Mouse (Mus musculus) gastrocnemius, adult 18-20 months (tissue): ENCODE data around the gene Tac2. TPM values are rescaled to one million over a fixed set of nuclear protein-coding genes. Genes with fewer than 3 reads are reported as not detected.

Experiments
- DNase-seq: peaks from one replicate; pipeline ENCODE4 v3.0.0; 2021; ENCODE audit warnings: low spot score
- long read RNA-seq, 2 experiments: library from polyadenylated mRNA; stranded (forward); transcript quantifications; one replicate each; pipeline ENCODE4 v2.0.0; 2021
- total RNA-seq, 2 experiments: library from RNA; stranded (reverse); gene quantifications; 2 replicates each; pipeline ENCODE4 v1.2.3; 2021

Tac2 gene
- total RNA-seq: not detected
- long read RNA-seq, experiment 1: 0 reads
- long read RNA-seq, experiment 2: 0 reads

DNA sequence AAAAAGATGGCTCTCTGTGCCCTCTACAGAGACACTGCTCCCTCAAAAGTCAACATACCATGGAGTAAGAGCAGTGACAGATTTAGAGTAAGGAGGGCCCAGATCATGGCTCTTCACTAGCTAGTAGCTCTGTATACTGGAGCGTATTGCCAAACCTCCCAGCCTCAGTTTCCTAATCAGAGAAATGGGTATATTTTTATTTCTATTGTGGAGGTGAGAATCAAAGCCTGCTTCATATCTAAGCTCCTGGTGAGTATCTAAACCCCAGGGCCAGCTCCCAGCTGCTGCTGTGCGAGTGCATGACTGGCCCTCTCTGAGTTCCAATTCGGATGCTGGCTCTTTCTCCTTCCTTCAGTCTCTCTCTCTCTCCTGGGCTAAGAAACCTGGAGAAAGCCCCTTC, at the start of gene Tac2:
Tac2 (plus strand) TSS at position 301 of the 400 bp plus-strand sequence.
- no peak for DNase-seq

DNA sequence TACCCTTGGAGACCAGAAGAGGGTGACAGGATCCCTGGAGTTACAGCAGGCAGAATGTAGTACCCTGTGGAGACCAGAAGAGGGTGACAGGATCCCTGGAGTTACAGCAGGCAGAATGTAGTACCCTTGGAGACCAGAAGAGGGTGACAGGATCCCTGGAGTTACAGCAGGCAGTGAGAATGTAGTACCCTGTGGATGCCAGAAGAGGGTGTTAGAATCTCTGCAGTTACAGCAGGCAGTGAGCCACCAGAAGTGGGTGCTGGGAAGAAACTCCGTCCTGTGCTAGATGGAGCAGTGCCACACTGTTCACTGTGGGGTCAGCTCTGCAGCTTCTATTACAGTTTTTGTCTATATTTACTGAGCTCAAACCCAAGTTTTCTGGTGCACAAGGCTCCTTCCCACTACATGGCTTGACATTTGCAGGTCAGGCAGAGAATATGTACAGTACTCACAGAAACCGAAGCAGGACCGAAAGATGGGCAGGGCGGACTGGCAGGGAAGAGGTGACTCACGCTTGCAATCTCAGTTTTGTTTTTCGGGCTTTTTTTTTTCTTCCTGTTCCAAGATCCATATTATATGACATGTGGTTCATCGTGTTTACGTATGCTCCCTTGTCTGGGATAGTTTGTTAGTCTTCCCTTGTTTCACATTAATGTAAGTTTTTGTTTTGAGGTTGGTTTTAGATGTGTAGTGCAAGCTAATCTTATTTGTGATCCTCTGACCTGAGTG, 49.3 kb upstream of the Tac2 start:
- DNase-seq: peak; percentile 94

DNA sequence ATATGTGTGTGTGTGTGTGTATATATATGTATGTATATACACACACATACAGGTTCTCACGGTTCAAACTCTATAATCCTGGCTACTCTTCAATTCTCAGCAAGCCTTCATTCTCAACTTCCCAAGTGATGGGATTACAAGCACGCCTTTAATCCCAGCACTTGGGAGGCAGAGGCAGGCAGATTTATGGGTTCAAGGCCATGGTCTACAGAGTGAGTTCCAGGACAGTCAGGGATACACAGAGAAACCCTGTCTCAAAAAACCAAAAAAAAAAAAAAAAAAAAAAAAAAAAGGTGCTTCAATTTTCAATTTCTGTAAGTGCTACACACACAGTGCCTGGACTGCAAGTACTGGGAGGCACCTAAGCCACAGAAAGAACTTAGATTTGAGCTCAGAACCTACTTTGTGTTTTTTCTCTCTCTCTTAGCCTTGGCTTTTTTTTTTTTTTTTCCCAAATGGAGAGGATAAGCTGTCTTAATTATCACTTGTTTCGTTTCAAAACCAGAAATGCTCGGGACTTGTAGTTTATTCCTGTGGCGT, 48.3 kb upstream of the Tac2 start:
- no peak for DNase-seq

DNA sequence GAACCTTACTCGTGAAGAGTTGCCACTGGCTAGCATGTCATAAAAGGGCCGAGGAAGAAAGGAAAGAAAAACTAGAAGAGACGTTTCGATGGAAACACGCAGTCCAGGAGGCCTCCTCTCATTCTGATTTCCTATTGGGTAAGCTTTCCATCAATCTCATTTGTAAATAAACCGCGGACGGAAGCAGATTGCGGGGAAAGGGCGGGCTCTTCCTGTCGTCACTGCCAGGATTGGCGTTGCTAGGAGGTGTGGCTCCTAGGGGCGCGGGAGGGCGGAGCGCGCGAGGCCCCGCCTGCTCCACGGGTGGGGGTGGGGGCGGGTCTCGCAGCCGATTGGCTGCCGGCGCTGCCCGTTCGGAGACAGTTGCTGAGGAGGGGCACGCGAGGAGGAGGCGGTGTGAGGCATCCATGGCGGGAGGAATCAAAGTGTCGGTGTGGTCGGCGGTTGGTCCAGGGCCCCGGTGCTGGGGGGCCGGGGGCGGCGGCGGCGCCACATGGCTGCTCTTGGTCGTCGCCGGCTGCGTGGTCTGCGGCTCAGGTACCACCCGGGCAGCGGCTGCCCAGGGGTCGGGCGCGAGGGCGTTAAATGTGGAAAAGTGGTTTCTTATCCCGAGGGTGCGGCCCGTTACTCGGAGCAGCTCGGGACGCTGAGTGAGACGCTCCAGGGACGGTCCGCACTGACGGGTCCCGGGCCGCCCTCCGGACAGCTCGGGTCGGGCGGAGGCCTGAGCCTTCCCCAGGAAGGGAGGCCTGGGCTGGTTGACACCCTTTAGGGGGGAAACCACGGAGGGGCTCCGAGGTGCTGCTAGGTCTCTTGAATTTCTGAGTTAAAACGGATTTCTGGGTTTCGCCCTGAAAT, 47.4 kb upstream of the Tac2 start:
- peak; percentile 94 for DNase-seq

GRCm38 (mm10) chr10:127677591-127678336, 46.5 kb upstream of the Tac2 start:
- DNase-seq: peak; percentile 53

DNA sequence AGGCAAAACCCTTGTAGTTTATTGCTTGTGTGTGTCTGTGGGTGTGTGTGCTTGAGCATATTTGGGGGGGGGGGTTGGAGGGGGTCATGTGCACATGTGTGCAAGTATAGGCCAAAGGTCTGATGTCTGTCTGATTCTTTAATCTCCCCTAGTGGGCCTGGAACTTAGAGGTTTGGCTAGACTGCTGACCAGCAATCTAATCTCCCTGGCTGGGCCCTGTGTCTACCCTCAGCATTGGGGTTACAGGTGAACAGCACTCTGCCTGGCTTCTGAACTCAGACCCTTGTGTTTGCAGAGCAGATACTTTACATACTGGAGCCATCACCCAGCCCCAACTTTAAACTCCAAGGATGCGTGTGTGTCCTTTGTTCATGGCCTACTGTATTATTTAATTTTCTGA, 45.1 kb upstream of the Tac2 start:
- no peak for DNase-seq

GRCm38 (mm10) chr10:127679881-127680280, 44.4 kb upstream of the Tac2 start:
- DNase-seq: no peak

DNA sequence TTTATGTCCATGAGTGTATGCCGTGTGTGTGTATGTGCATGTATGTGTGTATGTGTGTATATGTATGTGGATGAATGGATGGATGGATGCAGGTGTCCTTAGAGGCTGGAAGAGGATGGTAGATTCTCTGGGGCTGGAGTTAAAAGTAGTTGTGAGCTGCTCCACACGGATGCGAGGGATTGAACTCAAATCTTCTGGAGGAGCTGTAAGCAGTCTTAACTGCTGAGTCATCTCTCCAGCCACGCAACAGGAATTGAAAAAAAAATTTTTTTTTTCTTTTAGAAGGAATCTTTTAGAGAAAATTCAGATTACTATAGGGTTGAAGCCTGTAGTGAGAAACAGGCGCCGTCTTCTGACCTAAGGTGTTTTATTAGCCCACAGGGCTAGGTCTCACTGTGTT, 41.4 kb upstream of the Tac2 start:
- no peak for DNase-seq

- no peak for DNase-seq
Measured at GRCm38 (mm10) chr10:127691053-127691452, 33.2 kb upstream of the Tac2 start.

- DNase-seq: no peak
Measured at GRCm38 (mm10) chr10:127694636-127695035, 29.6 kb upstream of the Tac2 start.

DNA sequence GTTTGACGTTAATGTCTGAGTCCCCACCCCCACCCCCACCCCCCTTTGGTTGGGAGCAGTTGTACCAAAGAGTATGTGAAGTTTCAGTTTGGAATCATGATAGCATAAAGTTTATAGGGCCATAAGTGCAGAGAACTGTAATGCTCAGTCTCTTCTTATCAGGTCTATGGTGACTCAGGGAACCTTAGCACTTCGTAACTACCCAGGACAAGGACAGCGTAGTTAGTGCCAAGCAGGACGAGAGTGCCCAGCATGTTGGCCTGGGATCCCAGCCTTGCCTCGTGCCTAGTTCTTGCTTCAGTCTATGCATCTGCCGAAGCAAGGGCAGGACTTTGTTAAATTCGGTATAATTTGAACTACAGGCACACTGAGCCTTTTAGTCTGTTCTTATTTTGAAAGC, 28.5 kb upstream of the Tac2 start:
- DNase-seq: no peak

DNA sequence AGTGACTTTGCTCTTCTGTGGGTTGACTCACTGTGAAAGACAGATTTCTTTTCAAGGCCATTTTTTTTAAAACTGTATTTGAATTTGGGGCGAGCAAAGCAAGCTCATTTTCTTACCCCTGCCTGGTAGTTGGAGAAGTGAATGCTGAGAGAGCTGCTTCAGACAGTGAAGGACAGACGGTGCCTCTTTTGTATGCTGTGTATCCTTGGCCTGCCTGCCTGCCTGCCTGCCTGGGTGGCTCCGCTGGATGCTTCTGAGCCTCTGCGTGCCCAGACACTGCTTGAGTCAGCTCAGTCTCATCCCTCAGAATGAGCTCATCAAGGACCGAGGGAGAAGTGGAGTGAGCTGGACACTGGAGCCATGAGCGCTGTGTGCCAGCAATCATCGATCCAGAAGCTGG, 25.3 kb upstream of the Tac2 start:
- no peak for DNase-seq

GRCm38 (mm10) chr10:127703299-127703698, 21.0 kb upstream of the Tac2 start:
- no peak for DNase-seq

- no peak for DNase-seq
Measured at GRCm38 (mm10) chr10:127704293-127704692, 20.0 kb upstream of the Tac2 start.

GRCm38 (mm10) chr10:127704766-127705220, 19.5 kb upstream of the Tac2 start, which contains the start of gene Myo1a:
TSS of gene Myo1a (plus strand) at chr10:127705170.
- no peak for DNase-seq

GRCm38 (mm10) chr10:127705783-127706182, 18.5 kb upstream of the Tac2 start:
- no peak for DNase-seq

GRCm38 (mm10) chr10:127707721-127708120, 16.6 kb upstream of the Tac2 start:
- no peak for DNase-seq

- DNase-seq: no peak
Measured at GRCm38 (mm10) chr10:127708850-127709370, 15.4 kb upstream of the Tac2 start.

DNA sequence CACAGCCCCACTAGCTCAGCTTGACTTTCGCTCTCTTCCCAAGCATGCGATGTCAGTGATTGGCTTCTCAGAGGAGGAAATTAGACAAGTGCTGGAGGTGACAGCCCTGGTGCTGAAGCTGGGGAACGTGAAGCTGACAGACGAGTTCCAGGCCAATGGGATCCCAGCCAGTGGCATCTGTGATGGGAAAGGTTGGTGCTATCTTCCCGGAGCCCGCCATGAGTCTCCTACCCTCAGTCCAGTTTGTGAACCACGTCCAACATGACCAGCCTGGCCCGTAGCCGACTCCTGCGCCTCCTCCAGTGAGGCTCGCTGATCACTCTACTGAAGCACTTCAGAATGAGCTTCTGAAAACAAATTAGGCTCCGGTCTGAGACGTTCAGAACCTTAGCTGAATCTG, 13.9 kb upstream of the Tac2 start:
- no peak for DNase-seq

DNA sequence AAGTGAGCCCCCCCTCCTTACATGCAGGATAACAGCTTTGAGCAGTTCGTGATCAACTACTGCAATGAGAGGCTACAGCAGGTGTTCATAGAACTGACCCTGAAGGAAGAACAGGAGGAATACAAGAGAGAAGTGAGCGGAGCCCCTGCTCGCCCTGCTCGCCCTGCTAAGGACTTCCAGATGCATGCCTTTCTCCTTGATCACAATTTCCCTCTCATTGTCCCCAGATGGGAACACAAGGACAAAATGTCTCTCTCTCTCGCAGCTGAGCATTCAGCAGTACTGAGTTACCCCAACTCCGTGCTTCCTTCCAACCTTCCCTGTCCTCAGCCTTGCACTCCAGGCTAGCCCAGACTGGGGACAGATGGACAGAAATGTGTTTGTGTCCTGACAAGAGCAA, 11.5 kb upstream of the Tac2 start:
- no peak for DNase-seq

DNA sequence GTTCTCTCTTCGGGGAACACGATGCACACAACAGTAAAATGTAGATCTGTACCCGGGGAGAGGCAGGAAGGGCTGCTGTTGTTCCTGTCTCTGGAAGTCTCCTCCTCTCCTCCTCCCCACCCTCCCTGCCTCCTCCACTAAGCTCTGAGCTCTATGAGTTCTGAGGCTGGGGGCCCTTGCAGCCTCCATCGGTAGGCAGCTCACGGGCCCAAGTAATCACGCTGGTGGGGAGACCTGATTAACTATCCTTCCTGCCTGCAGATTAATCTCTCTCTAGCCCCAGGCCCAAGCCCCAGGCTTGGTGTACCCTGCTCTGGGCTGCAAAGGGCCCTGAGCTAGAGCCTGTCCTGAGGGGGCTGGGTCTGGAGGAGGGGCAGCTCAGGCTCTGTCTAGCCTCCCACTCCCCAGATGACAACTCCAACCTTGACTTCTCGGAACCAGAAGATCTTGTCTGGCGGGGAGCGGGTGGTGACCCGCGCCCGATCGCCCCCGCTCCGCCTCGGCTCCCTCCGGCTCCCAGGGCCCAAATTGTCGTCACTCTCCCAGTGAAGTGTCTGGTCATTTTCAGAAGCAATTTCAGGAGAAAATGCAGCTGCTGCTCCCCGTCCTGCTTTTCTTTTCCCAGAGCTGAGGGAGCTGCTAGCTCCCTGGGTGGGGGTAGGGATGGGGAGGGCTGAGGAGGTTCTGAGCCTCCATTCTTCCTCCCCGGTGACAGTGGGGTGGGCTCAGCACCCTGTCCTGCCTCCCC, 2.4 kb upstream of the Tac2 start:
- no peak for DNase-seq
